Mouse (Mus musculus): ENCODE data around the gene Pla2g15. TPM values are rescaled to one million over a fixed set of nuclear protein-coding genes. Genes with fewer than 3 reads are reported as not detected.

Gene Pla2g15
- polyA plus RNA-seq (2014; fragmentation: Illumina TruSeq; extraction: RNeasy Lipid Tissue Mini Kit (QIAGEN cat#74804); ENCODE audit: low read depth, low replicate concordance) = 2.9 TPM

GRCm38 (mm10) chr8:106149801-106150652 lies at the start of gene Pla2g15:
Gene Pla2g15 (plus strand): TSS chr8:106150399.

DNA sequence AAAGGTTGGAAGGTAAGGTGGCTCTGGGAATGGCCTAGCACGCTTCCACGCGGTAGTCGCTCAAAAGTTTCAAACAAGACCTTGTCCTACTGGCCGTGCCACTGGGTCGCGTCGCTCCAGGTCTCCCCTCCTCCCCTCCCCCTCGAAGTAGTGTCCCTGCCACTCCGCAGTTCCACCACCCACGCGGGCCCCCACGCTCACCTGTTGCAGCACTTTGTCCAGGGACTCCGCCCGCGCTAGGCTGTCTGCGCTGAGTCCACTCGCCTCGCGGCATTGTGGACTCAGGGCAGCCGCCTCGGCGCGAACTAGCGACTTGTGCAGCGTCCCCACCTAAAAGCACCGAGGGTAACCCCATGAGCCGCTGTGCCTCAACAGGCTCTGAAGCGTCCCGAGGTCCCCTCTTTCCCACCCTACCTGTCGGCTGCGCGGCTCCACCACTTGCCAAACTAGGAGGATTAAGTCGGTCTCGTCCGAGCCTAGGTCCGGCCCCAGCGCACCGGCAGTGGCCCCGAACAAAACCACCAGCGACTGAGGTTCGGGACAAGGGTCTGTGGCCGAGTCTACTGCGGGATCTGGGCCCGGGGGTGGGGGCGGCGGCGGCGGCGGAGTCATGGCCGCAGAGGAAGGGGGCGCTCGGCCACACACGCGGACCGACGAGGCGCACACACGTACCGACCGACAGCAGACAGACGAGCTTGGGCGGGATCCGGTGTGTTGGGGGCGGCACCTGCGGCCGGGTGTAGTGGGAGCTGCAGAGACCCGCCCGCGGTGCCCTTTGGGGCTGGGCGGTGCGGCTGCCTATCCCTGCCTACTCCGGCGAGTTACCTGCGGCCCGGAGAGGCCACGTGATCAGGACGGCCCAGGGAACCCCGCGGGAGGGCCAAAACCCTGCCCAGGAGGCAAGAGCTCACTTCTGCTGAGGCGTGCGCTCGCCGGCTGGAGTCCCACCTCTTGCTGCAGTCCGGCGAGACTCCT lies 13.8 kb upstream of the Pla2g15 start, which contains the start of gene Esrp2:
Esrp2 (minus strand) TSS at position 819 of the 975 bp plus-strand sequence.

GRCm38 (mm10) chr8:106168356-106169016 lies 18.3 kb downstream of the Pla2g15 start, which contains the start of gene Slc7a6:
Gene Slc7a6 (plus strand): TSS chr8:106168857.

GRCm38 (mm10) chr8:106210821-106211345 lies 60.7 kb downstream of the Pla2g15 start, which contains the start of the genes Slc7a6os and Prmt7:
Gene Slc7a6os (minus strand): TSS chr8:106210935.
Gene Prmt7 (plus strand): TSS chr8:106210936.

Other genes with a start within 250 kb of the Pla2g15 start
- 3.1 TPM for gene Pskh1, start 250.0 kb upstream of the Pla2g15 start, polyA plus RNA-seq (2014; fragmentation: Illumina TruSeq; extraction: RNeasy Lipid Tissue Mini Kit (QIAGEN cat#74804); ENCODE audit: low read depth, low replicate concordance)
- gene Ctrl, start 216.5 kb upstream of the Pla2g15 start, polyA plus RNA-seq (2014; fragmentation: Illumina TruSeq; extraction: RNeasy Lipid Tissue Mini Kit (QIAGEN cat#74804); ENCODE audit: low read depth, low replicate concordance) = not detected
- gene Psmb10, start 212.0 kb upstream of the Pla2g15 start, polyA plus RNA-seq (2014; fragmentation: Illumina TruSeq; extraction: RNeasy Lipid Tissue Mini Kit (QIAGEN cat#74804); ENCODE audit: low read depth, low replicate concordance) = not detected
- gene Lcat, start 207.0 kb upstream of the Pla2g15 start, polyA plus RNA-seq (2014; fragmentation: Illumina TruSeq; extraction: RNeasy Lipid Tissue Mini Kit (QIAGEN cat#74804); ENCODE audit: low read depth, low replicate concordance) = not detected
- gene Slc12a4, start 184.3 kb upstream of the Pla2g15 start, polyA plus RNA-seq (2014; fragmentation: Illumina TruSeq; extraction: RNeasy Lipid Tissue Mini Kit (QIAGEN cat#74804); ENCODE audit: low read depth, low replicate concordance) = 1.4 TPM
- not detected for gene Dpep3, start 171.0 kb upstream of the Pla2g15 start, polyA plus RNA-seq (2014; fragmentation: Illumina TruSeq; extraction: RNeasy Lipid Tissue Mini Kit (QIAGEN cat#74804); ENCODE audit: low read depth, low replicate concordance)
- gene Dus2, start 159.1 kb upstream of the Pla2g15 start, polyA plus RNA-seq (2014; fragmentation: Illumina TruSeq; extraction: RNeasy Lipid Tissue Mini Kit (QIAGEN cat#74804); ENCODE audit: low read depth, low replicate concordance) = 2.1 TPM
- not detected for gene Dpep2nb, start 144.4 kb upstream of the Pla2g15 start, polyA plus RNA-seq (2014; fragmentation: Illumina TruSeq; extraction: RNeasy Lipid Tissue Mini Kit (QIAGEN cat#74804); ENCODE audit: low read depth, low replicate concordance)
- gene Ddx28, start 138.5 kb upstream of the Pla2g15 start, polyA plus RNA-seq (2014; fragmentation: Illumina TruSeq; extraction: RNeasy Lipid Tissue Mini Kit (QIAGEN cat#74804); ENCODE audit: low read depth, low replicate concordance) = 2.9 TPM
- 48.4 TPM for gene Nfatc3, start 91.6 kb upstream of the Pla2g15 start, polyA plus RNA-seq (2014; fragmentation: Illumina TruSeq; extraction: RNeasy Lipid Tissue Mini Kit (QIAGEN cat#74804); ENCODE audit: low read depth, low replicate concordance)
- gene Esrp2, start 13.4 kb upstream of the Pla2g15 start, polyA plus RNA-seq (2014; fragmentation: Illumina TruSeq; extraction: RNeasy Lipid Tissue Mini Kit (QIAGEN cat#74804); ENCODE audit: low read depth, low replicate concordance) = 6.5 TPM
- 5.2 TPM for gene Slc7a6, start 18.5 kb downstream of the Pla2g15 start, polyA plus RNA-seq (2014; fragmentation: Illumina TruSeq; extraction: RNeasy Lipid Tissue Mini Kit (QIAGEN cat#74804); ENCODE audit: low read depth, low replicate concordance)
- 29.7 TPM for gene Slc7a6os, start 60.5 kb downstream of the Pla2g15 start, polyA plus RNA-seq (2014; fragmentation: Illumina TruSeq; extraction: RNeasy Lipid Tissue Mini Kit (QIAGEN cat#74804); ENCODE audit: low read depth, low replicate concordance)
- gene Prmt7, start 60.5 kb downstream of the Pla2g15 start, polyA plus RNA-seq (2014; fragmentation: Illumina TruSeq; extraction: RNeasy Lipid Tissue Mini Kit (QIAGEN cat#74804); ENCODE audit: low read depth, low replicate concordance) = 5.5 TPM
- gene Smpd3, start 187.6 kb downstream of the Pla2g15 start, polyA plus RNA-seq (2014; fragmentation: Illumina TruSeq; extraction: RNeasy Lipid Tissue Mini Kit (QIAGEN cat#74804); ENCODE audit: low read depth, low replicate concordance) = not detected

Measured in kidney, adult 10 weeks (tissue).